Mouse (Mus musculus) limb, embryonic 14.5 days (tissue): ENCODE measurements around the gene Eri3. TPM values are rescaled to one million over a fixed set of nuclear protein-coding genes. Genes with fewer than 3 reads are reported as not detected.

Experiments
- ATAC-seq: fragments of 200-750 bp; cut with Nextera tagmentation; 2 replicates; pipeline ENCODE4 v1.8.0; 2017; ENCODE audit warnings: low read depth, moderate number of reproducible peaks, moderate TSS enrichment; ENCODE audit not compliant: low FRiP score
- DNase-seq: peaks from one replicate; pipeline ENCODE4 v3.0.0-alpha.2; 2015; ENCODE audit warnings: low spot score
- H3K27ac ChIP-seq: fragments of 300-500 bp; sonication (generic); replicated peaks from 2 replicates; pipeline ENCODE4 v1.5.1; 2014; ENCODE audit warnings: low read depth, mild to moderate bottlenecking, low read length, moderate library complexity, mixed read lengths
- H3K27me3 ChIP-seq: fragments of 300-500 bp; sonication (generic); 2 replicates; pipeline ENCODE4 v1.6.1; 2014; ENCODE audit warnings: low read length, mixed read lengths; ENCODE audit not compliant: control insufficient read depth, insufficient read depth
- H3K36me3 ChIP-seq: fragments of 300-500 bp; sonication (generic); 2 replicates; pipeline ENCODE4 v1.6.1; 2014; ENCODE audit warnings: mild to moderate bottlenecking, low read length, moderate library complexity, mixed read lengths; ENCODE audit not compliant: control insufficient read depth, insufficient read depth
- H3K4me1 ChIP-seq: fragments of 300-500 bp; sonication (generic); 2 replicates; pipeline ENCODE4 v1.6.1; 2014; ENCODE audit warnings: antibody characterized with exemption, low read length, mixed read lengths; ENCODE audit not compliant: control insufficient read depth, insufficient read depth
- H3K4me2 ChIP-seq: fragments of 300-500 bp; sonication (generic); replicated peaks from 2 replicates; pipeline ENCODE4 v1.6.1; 2014; ENCODE audit warnings: low read depth, mild to moderate bottlenecking, low read length, moderate library complexity; ENCODE audit not compliant: severe bottlenecking
- H3K4me3 ChIP-seq: fragments of 300-500 bp; sonication (generic); replicated peaks from 2 replicates; pipeline ENCODE4 v1.5.1; 2014; ENCODE audit warnings: low read length
- H3K9ac ChIP-seq: fragments of 300-500 bp; sonication (generic); 2 replicates; pipeline ENCODE4 v1.6.1; 2014; ENCODE audit warnings: mild to moderate bottlenecking, low read depth, low read length, moderate library complexity; ENCODE audit not compliant: severe bottlenecking
- H3K9me3 ChIP-seq: fragments of 300-500 bp; sonication (generic); 2 replicates; pipeline ENCODE4 v1.6.1; 2016; ENCODE audit warnings: low read length; ENCODE audit not compliant: control insufficient read depth
- POLR2A ChIP-seq: fragments of 200-500 bp; IDR thresholded peaks from 2 replicates; pipeline ENCODE4 v1.8.0; 2012; ENCODE audit warnings: inconsistent platforms, mild to moderate bottlenecking, moderate library complexity, borderline replicate concordance; ENCODE audit not compliant: insufficient read depth, insufficient read length; ENCODE audit errors: extremely low read depth
- WGBS: fragments of 180-500 bp; shearing (Covaris S2); extraction: QIAGEN DNeasy Blood & Tissue Kit; methylation state at CpG from one replicate; pipeline ENCODE4 v1.1.7; 2014; 5-methylcytosine and 5-hydroxymethylcytosine counted together
- polyA plus RNA-seq, 2 experiments: library from polyadenylated mRNA; depleted of rRNA in 1 of 2; stranded (reverse) in 1 of 2; unstranded in 1 of 2; fragments of >200 nt; fragmentation: Nextera tagmentation in 1 of 2; extraction: Ambion mirVana in 1 of 2; gene quantifications; 2 replicates each; pipeline versions ENCODE4 v1.2.1 to v1.2.3; 2012 to 2014

Eri3 gene
- polyA plus RNA-seq, 2 experiments = 155 to 190 TPM

GRCm38 (mm10) chr4:117681931-117682461, 131.8 kb downstream of the Eri3 start, which contains the start of gene Dmap1:
Dmap1 (minus strand) TSS chr4:117682273.
- H3K27ac ChIP-seq = 0 out of 2 replicates have a peak within 1 kb of the TSS, but pooled peaks have one; percentile 48
- peak; percentile 90 for ATAC-seq
- H3K4me1 ChIP-seq = peaks cover 4% of the 10 kb centered on the region; the same call in 1 of the 2 replicates
- no peak for TF ChIP-seq POLR2A
- peak within 1 kb of the TSS; percentile 71 for H3K9ac ChIP-seq
- H3K27me3 ChIP-seq = no peaks in the 10 kb centered on the region
- peaks cover 37% of the 10 kb centered on the region for H3K36me3 ChIP-seq
- peak within 1 kb of the TSS; percentile 76 for H3K4me3 ChIP-seq
- under 1% methylated on average over 33 of the region's 33 CpGs for WGBS
- H3K4me2 ChIP-seq = peak within 1 kb of the TSS; percentile 88
- no peaks in the 10 kb centered on the region for H3K9me3 ChIP-seq
- DNase-seq = peak; percentile 91

- no peak overlapping the region for H3K27ac ChIP-seq
- H3K4me1 ChIP-seq = peaks cover 4% of the 10 kb centered on the region; the same call in 1 of the 2 replicates
- peak overlapping the region; percentile 76 for H3K4me3 ChIP-seq
- no peaks in the 10 kb centered on the region for H3K27me3 ChIP-seq
- 0 out of 2 replicates have a peak overlapping the region, but pooled peaks have one; percentile 71 for H3K9ac ChIP-seq
- peak overlapping the region; percentile 88 for H3K4me2 ChIP-seq
- H3K36me3 ChIP-seq = peaks cover 33% of the 10 kb centered on the region
- DNase-seq (peak; percentile 16), ATAC-seq (no peak)
- H3K9me3 ChIP-seq = no peaks in the 10 kb centered on the region
- no peak for TF ChIP-seq POLR2A
These were observed 132.3 kb downstream of the Eri3 start for GRCm38 (mm10) chr4:117682463-117682862.

DNA sequence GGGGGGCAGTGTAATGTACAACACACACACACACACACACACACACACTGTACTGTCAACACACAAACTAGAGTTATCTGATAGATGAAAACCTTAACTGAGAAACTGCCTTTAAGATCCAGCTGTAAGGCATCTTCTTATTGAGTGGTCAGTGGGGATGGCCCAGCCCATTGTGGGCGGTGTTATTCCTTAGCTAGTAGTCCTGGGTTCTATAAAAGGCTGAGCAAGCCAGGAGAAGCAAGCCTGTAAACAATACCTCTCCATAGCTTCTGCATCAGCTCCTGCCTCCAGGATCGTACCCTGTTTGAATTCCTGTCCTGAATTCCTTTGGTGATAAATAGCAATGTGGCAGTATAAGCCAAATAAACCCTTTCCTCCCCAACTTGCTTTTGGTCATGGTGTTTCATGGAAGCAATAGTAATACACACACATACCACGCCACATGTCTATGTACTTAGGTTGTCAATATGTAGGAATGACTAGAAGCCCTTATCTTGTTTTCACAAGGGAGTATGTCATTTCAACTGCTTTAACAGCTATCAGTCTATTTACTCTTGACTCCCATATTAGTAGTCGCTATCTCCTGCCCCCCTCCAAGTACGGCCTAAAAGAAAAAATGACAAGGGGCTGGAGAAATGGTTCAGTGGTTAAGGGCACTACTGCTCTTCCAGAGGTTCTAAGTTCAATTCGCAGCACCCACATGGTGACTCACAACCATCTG, 133.0 kb downstream of the Eri3 start:
- DNase-seq = no peak
- H3K4me3 ChIP-seq = no peak overlapping the region
- peaks cover 27% of the 10 kb centered on the region for H3K36me3 ChIP-seq
- TF ChIP-seq POLR2A = no peak
- 79% methylated on average over 6 of the region's 6 CpGs for WGBS
- no peak overlapping the region for H3K9ac ChIP-seq
- H3K27ac ChIP-seq = no peak overlapping the region
- ATAC-seq = no peak
- H3K4me2 ChIP-seq = no peak overlapping the region
- H3K4me1 ChIP-seq = peaks cover 7% of the 10 kb centered on the region; the same call in 1 of the 2 replicates
- H3K9me3 ChIP-seq = no peaks in the 10 kb centered on the region
- no peaks in the 10 kb centered on the region for H3K27me3 ChIP-seq

GRCm38 (mm10) chr4:117686354-117686753, 136.2 kb downstream of the Eri3 start:
- Histone ChIP-seq H3K9me3 (no peaks in the 10 kb centered on the region), H3K4me2 (no peak overlapping the region), H3K27ac (no peak overlapping the region), H3K4me1 (peaks cover 5% of the 10 kb centered on the region; the same call in 1 of the 2 replicates), H3K36me3 (no peaks in the 10 kb centered on the region), H3K27me3 (no peaks in the 10 kb centered on the region), H3K4me3 (no peak overlapping the region), H3K9ac (no peak overlapping the region)
- ATAC-seq (no peak), DNase-seq (no peak)
- no peak for TF ChIP-seq POLR2A
- WGBS = 81% methylated on average over 4 of the region's 4 CpGs

GRCm38 (mm10) chr4:117705361-117705760, 155.2 kb downstream of the Eri3 start:
- no peak for TF ChIP-seq POLR2A
- 4% methylated on average over 7 of the region's 7 CpGs for WGBS
- peak; percentile 49 for DNase-seq

More at GRCm38 (mm10) chr4:117705361-117705760, 155.2 kb downstream of the Eri3 start:
- Histone ChIP-seq H3K9ac (no peak overlapping the region), H3K9me3 (no peaks in the 10 kb centered on the region), H3K27me3 (no peaks in the 10 kb centered on the region), H3K4me2 (no peak overlapping the region), H3K4me1 (no peaks in the 10 kb centered on the region), H3K36me3 (no peaks in the 10 kb centered on the region), H3K4me3 (no peak overlapping the region), H3K27ac (no peak overlapping the region)
- ATAC-seq = no peak
